Mouse (Mus musculus): ENCODE measurements at regions not wholly inside any gene's neighbourhood (a gene's known extent, or its start where the extent isn't known, plus 50 kb on each side); places are given as distances from the start of the nearest gene placed in this dataset.

DNA sequence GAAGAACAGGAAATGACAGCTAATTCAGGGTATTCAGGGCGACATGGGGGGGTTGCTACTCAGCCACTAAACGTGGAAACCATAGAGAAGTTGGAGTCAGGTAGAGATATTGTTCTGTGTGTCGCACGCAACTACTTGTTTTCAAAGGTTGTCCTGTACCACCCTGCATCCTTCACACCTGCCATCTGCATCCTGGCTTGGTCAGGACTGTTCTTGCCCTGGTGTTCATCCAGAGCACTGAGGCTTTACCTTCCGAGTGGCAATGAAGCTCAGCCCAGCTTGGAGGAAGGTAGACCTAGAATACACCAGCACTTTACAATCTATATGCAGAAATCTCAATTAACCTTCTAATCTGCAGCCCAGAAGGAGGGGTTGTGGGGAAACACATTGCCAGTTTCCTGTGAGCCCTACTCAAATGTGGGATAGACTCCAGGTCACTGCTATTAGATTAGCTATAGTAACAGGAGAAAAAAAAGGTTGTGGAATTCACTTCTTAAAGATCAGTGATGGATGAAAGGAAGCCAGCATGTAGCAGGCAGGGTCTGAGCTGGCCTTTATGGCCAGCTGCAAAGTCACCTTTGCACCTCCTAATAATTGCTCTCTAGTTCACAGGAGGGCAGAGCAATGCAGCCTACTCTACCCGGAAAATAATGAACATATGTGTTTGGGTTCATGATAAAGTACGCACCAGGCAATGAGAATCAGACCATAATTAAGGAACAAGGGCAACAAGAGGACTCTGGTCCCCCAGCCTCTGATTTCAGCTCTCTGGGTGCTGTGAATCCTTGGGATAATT lies 186.3 kb downstream of the Tcp10c start:
- H3K4me3 ChIP-seq (replicated peaks; ENCODE audit: control insufficient read depth, low read depth, low read length): no peak overlapping the region
- WGBS: 72% methylated on average over 7 of the region's 7 CpGs
- H3K4me1 ChIP-seq (ENCODE audit: control insufficient read depth, insufficient read depth, low read length): no peaks in the 10 kb centered on the region; the same call in 1 of the 2 replicates
- TF ChIP-seq CTCF (IDR thresholded peaks at IDR 0.05; ENCODE audit: control insufficient read depth, insufficient read depth, low read length): no peak
- TF ChIP-seq POLR2A (IDR thresholded peaks at IDR 0.05; ENCODE audit: borderline replicate concordance, control insufficient read depth, low read depth, low read length): no peak
- H3K27ac ChIP-seq (ENCODE audit: control insufficient read depth, insufficient read depth, low read depth, low read length, poor library complexity): no peak overlapping the region

- H3K4me1 ChIP-seq (ENCODE audit: control insufficient read depth, insufficient read depth, low read length): no peaks in the 10 kb centered on the region; the same call in 1 of the 2 replicates
- H3K4me3 ChIP-seq (replicated peaks; ENCODE audit: control insufficient read depth, low read depth, low read length): no peak overlapping the region
- H3K27ac ChIP-seq (ENCODE audit: control insufficient read depth, insufficient read depth, low read depth, low read length, poor library complexity): no peak overlapping the region
- TF ChIP-seq POLR2A (IDR thresholded peaks at IDR 0.05; ENCODE audit: borderline replicate concordance, control insufficient read depth, low read depth, low read length) (no peak), CTCF (IDR thresholded peaks at IDR 0.05; ENCODE audit: control insufficient read depth, insufficient read depth, low read length) (no peak)
- WGBS: 65% methylated on average over 12 of the region's 12 CpGs
These were observed 186.9 kb downstream of the Tcp10c start for GRCm38 (mm10) chr17:13541249-13541648.

DNA sequence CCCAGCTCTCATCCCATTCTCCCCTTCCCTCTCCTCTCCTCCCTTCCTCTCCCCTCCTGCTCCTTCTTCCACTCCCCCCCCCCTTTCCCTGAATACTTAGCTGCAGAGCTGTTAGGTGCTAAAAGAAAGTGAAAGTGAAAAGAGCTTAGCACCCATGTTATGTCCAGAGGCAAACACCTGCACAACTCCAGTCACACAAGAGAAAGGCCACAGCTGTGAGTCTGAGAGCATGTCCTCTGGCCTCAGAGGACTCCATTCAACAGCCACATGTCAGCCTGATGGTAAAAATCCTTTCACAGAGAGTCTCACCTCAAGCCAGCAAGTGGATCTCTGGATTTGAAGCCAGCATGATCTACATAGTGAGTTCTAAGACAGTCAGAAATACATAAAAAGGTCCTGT lies 187.9 kb downstream of the Tcp10c start:
- Histone ChIP-seq H3K27ac (ENCODE audit: control insufficient read depth, insufficient read depth, low read depth, low read length, poor library complexity) (no peak overlapping the region), H3K4me3 (replicated peaks; ENCODE audit: control insufficient read depth, low read depth, low read length) (no peak overlapping the region), H3K4me1 (ENCODE audit: control insufficient read depth, insufficient read depth, low read length) (no peaks in the 10 kb centered on the region; the same call in 1 of the 2 replicates)
- TF ChIP-seq POLR2A (IDR thresholded peaks at IDR 0.05; ENCODE audit: borderline replicate concordance, control insufficient read depth, low read depth, low read length): no peak
- no peak for TF ChIP-seq CTCF (IDR thresholded peaks at IDR 0.05; ENCODE audit: control insufficient read depth, insufficient read depth, low read length)

- TF ChIP-seq POLR2A (IDR thresholded peaks at IDR 0.05; ENCODE audit: borderline replicate concordance, control insufficient read depth, low read depth, low read length): no peak
- TF ChIP-seq CTCF (IDR thresholded peaks at IDR 0.05; ENCODE audit: control insufficient read depth, insufficient read depth, low read length): no peak
- WGBS: 74% methylated on average over 10 of the region's 10 CpGs
These were observed 188.5 kb downstream of the Tcp10c start for GRCm38 (mm10) chr17:13542856-13543255.

GRCm38 (mm10) chr17:13544036-13544795 lies 189.8 kb downstream of the Tcp10c start:
- no peak overlapping the region for H3K4me3 ChIP-seq (replicated peaks; ENCODE audit: control insufficient read depth, low read depth, low read length)
- H3K4me1 ChIP-seq (ENCODE audit: control insufficient read depth, insufficient read depth, low read length): no peaks in the 10 kb centered on the region; the same call in 1 of the 2 replicates
- 52% methylated on average over 2 of the region's 2 CpGs for WGBS
- TF ChIP-seq POLR2A (IDR thresholded peaks at IDR 0.05; ENCODE audit: borderline replicate concordance, control insufficient read depth, low read depth, low read length) (no peak), CTCF (IDR thresholded peaks at IDR 0.05; ENCODE audit: control insufficient read depth, insufficient read depth, low read length) (no peak)
- no peak overlapping the region for H3K27ac ChIP-seq (ENCODE audit: control insufficient read depth, insufficient read depth, low read depth, low read length, poor library complexity)

More at GRCm38 (mm10) chr17:13542856-13543255, 188.5 kb downstream of the Tcp10c start:
- H3K27ac ChIP-seq (ENCODE audit: control insufficient read depth, insufficient read depth, low read depth, low read length, poor library complexity): no peak overlapping the region
- H3K4me3 ChIP-seq (replicated peaks; ENCODE audit: control insufficient read depth, low read depth, low read length): no peak overlapping the region
- H3K4me1 ChIP-seq (ENCODE audit: control insufficient read depth, insufficient read depth, low read length): no peaks in the 10 kb centered on the region; the same call in 1 of the 2 replicates

DNA sequence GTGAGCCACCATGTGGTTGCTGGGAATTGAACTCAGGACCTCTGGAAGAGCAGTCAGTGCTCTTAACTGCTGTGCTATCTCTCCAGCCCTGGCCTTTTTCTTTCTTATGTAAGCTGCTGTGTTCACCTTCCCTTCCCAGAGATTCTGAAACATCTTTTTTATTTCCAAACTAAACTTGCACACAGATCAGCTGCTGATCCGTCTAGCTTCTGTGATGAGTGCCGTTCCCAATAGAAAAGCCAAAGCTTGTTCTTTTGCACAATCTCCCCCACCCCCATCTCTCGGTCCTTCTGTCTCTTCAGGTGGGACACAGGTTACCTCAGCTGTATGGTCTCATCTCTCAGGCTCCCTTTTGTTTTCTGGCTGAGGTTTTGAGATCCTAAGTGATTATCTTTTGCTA lies 191.9 kb downstream of the Tcp10c start:
- no peaks in the 10 kb centered on the region; the same call in 1 of the 2 replicates for H3K4me1 ChIP-seq (ENCODE audit: control insufficient read depth, insufficient read depth, low read length)
- no peak overlapping the region for H3K27ac ChIP-seq (ENCODE audit: control insufficient read depth, insufficient read depth, low read depth, low read length, poor library complexity)
- TF ChIP-seq CTCF (IDR thresholded peaks at IDR 0.05; ENCODE audit: control insufficient read depth, insufficient read depth, low read length): no peak
- no peak for TF ChIP-seq POLR2A (IDR thresholded peaks at IDR 0.05; ENCODE audit: borderline replicate concordance, control insufficient read depth, low read depth, low read length)
- 59% methylated on average over 3 of the region's 3 CpGs for WGBS
- no peak overlapping the region for H3K4me3 ChIP-seq (replicated peaks; ENCODE audit: control insufficient read depth, low read depth, low read length)

DNA sequence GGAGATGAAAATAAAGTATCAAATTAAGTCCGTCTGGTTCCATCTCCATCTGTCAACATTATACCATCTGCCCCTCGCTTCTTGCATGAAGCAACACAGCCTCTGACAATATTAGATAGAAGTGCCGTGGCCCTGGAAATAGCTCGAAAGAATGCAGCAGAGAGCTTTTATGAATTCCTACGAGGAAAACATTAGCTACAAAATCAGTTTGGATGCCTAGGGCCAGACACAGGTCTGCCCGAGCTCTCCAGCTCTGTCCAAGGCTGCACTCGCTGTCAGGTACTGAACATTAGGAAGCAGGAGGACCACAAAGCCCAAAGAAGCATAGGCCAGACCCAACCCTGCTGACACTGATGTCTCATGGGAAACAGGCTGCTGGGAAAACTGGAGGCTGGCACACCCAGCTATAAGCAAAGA lies 192.3 kb downstream of the Tcp10c start:
- Histone ChIP-seq H3K4me1 (ENCODE audit: control insufficient read depth, insufficient read depth, low read length) (no peaks in the 10 kb centered on the region; the same call in 1 of the 2 replicates), H3K4me3 (replicated peaks; ENCODE audit: control insufficient read depth, low read depth, low read length) (no peak overlapping the region), H3K27ac (ENCODE audit: control insufficient read depth, insufficient read depth, low read depth, low read length, poor library complexity) (no peak overlapping the region)
- WGBS: 70% methylated on average over 7 of the region's 7 CpGs
- TF ChIP-seq CTCF (IDR thresholded peaks at IDR 0.05; ENCODE audit: control insufficient read depth, insufficient read depth, low read length): no peak
- TF ChIP-seq POLR2A (IDR thresholded peaks at IDR 0.05; ENCODE audit: borderline replicate concordance, control insufficient read depth, low read depth, low read length): no peak

DNA sequence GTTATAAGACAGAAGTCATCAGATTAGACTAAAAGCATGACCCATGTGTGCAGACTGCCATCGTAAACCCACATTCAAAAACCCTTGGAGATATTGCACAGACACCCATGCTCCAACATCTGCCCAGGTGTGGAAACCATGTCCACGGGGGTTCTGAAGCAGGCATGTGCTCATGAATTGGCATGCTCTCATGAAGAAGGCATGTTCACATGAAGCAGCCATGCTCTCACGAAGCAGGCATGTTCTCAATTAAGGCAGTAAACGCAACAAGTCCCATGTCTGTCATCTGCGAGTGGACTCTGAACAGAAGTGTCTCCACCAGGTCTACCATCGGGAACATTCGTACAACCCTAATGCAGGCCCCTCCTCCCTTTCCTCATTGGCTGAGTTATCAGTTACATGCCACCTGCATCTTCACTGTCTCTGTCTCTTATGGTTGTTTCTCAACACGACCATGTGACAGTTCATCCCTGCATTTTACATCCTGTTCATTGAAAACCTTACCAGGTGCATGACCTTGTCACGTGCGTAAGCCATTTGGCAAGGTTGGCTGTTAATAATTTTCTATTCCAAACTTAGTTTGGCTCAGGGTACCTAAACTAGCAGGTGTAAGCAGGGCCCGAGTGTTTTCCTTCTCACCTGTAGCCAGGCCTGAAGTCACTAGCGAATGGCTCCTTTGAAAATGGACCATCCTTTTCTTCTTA lies 193.4 kb downstream of the Tcp10c start:
- H3K27ac ChIP-seq (ENCODE audit: control insufficient read depth, insufficient read depth, low read depth, low read length, poor library complexity): no peak overlapping the region
- 60% methylated on average over 12 of the region's 12 CpGs for WGBS
- H3K4me1 ChIP-seq (ENCODE audit: control insufficient read depth, insufficient read depth, low read length): no peaks in the 10 kb centered on the region; the same call in 1 of the 2 replicates
- TF ChIP-seq POLR2A (IDR thresholded peaks at IDR 0.05; ENCODE audit: borderline replicate concordance, control insufficient read depth, low read depth, low read length): no peak
- H3K4me3 ChIP-seq (replicated peaks; ENCODE audit: control insufficient read depth, low read depth, low read length): no peak overlapping the region
